Mouse (Mus musculus): ENCODE measurements around the gene Rps11. TPM values are rescaled to one million over a fixed set of nuclear protein-coding genes. Genes with fewer than 3 reads are reported as not detected.

The Rps11 gene
- polyA plus RNA-seq, 1 experiment from 2014 or later: 1,961 TPM

DNA sequence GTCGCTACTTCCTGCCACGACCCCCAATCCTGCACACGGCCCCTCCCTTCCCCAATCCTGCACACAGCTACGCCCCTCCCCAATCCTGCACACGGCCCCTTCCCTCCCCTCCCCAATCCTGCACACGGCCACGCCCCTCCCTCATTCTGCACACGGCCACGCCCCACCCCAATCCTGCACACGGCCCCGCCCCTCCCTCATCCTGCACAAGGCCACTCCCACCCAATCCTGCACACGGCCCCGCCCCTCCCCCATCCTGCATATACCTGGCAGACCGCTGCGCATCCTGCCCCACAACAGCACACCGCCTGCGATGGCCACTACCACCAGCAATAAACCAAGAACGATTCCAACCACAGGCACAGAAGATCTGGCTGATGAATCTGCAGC, 30.7 kb downstream of the Rps11 start:
- no peak overlapping the region for H3K4me2 ChIP-seq (ENCODE audit: low read length)
- H3K27me3 ChIP-seq (replicated peaks; ENCODE audit: control insufficient read depth, insufficient read depth, low read length): no peaks in the 10 kb centered on the region
- H3K4me3 ChIP-seq (ENCODE audit: low read depth, low read length): no peak overlapping the region
- DNase-seq (ENCODE audit: low spot score) (no peak), ATAC-seq (replicated peaks; ENCODE audit: low FRiP score, low TSS enrichment, low read depth) (no peak)
- no peaks in the 10 kb centered on the region for H3K9me3 ChIP-seq (ENCODE audit: control insufficient read depth, low read length)
- H3K9ac ChIP-seq (ENCODE audit: low read length): no peak overlapping the region
- 29% methylated on average over 16 of the region's 18 CpGs for WGBS
- peaks cover 12% of the 10 kb centered on the region for H3K36me3 ChIP-seq (ENCODE audit: control insufficient read depth, insufficient read depth, low read length)
- H3K4me1 ChIP-seq (replicated peaks; ENCODE audit: control insufficient read depth, insufficient read depth, low read length): peaks cover 22% of the 10 kb centered on the region
- peak overlapping the region; percentile 89 for H3K27ac ChIP-seq (ENCODE audit: low read depth)

DNA sequence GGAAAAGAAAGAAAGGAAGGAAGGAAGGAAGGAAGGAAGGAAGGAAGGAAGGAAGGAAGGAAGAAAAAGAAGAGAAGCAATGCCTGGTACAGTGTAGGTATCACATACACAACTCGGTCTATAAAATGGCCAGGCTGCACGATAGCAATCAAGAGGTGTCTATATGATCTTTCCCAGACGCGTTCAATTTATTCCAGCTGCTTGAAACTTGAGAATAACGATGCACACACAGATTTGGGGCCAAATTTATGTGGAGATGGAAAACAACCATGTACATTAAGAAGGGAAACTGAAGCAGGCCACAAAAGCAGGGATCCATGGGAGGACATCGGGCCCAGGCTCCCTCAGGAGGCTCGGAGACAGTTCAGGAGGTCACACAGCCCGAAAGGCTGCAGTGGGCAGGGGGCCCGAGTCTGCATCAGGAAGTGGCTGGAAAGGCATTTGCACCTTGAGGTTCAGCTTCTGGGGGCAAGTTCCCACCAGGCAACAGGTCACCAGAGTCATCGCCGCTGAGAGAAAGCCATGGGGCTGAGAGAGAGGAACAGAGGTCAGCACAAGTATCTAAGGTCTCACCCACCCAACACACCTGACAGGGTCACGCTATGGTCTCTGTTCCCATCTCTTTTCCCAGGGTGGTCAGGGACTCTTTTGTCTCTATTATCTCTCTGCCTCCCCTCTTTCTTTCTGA, 31.3 kb downstream of the Rps11 start:
- H3K4me1 ChIP-seq (replicated peaks; ENCODE audit: control insufficient read depth, insufficient read depth, low read length): peaks cover 22% of the 10 kb centered on the region
- H3K27me3 ChIP-seq (replicated peaks; ENCODE audit: control insufficient read depth, insufficient read depth, low read length): no peaks in the 10 kb centered on the region
- peak overlapping the region; percentile 89 for H3K27ac ChIP-seq (ENCODE audit: low read depth)
- no peak for DNase-seq (ENCODE audit: low spot score)
- H3K4me3 ChIP-seq (ENCODE audit: low read depth, low read length): no peak overlapping the region
- H3K4me2 ChIP-seq (ENCODE audit: low read length): peak overlapping the region; percentile 69; the same call in 1 of the 2 replicates
- H3K9me3 ChIP-seq (ENCODE audit: control insufficient read depth, low read length): no peaks in the 10 kb centered on the region
- no peak overlapping the region for H3K9ac ChIP-seq (ENCODE audit: low read length)
- peaks cover 17% of the 10 kb centered on the region for H3K36me3 ChIP-seq (ENCODE audit: control insufficient read depth, insufficient read depth, low read length)
- 38% methylated on average over 12 of the region's 12 CpGs for WGBS
- no peak for ATAC-seq (replicated peaks; ENCODE audit: low FRiP score, low TSS enrichment, low read depth)

DNA sequence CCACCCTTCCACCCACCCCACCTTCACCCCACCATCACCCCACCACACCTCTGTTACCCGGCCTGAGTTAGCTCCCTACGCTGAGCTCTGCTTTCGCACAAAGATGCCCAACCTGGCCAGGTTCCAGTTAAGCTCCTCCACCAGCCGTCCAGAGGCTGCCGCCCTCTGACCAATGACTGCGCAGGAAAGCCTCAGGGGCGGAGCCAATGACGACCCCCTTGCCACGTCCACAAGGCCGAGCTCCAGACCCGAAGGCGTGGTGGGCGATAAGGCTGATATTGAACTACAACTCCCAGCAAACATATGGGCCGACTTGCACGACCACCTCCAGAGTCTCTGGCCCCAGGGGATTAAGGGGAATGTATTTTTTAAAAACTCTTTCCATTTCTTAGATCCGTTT, 32.2 kb downstream of the Rps11 start, which contains the start of gene Rcn3:
Gene Rcn3, minus strand, starts transcription at position 174 of the 400 bp plus-strand sequence.
- Histone ChIP-seq H3K4me1 (replicated peaks; ENCODE audit: control insufficient read depth, insufficient read depth, low read length) (peaks cover 22% of the 10 kb centered on the region), H3K27ac (ENCODE audit: low read depth) (peak within 1 kb of the TSS; percentile 89), H3K36me3 (ENCODE audit: control insufficient read depth, insufficient read depth, low read length) (peaks cover 23% of the 10 kb centered on the region), H3K4me2 (ENCODE audit: low read length) (peak within 1 kb of the TSS; percentile 69), H3K27me3 (replicated peaks; ENCODE audit: control insufficient read depth, insufficient read depth, low read length) (no peaks in the 10 kb centered on the region), H3K9ac (ENCODE audit: low read length) (peak within 1 kb of the TSS; percentile 79), H3K9me3 (ENCODE audit: control insufficient read depth, low read length) (no peaks in the 10 kb centered on the region), H3K4me3 (ENCODE audit: low read depth, low read length) (peak within 1 kb of the TSS; percentile 58)
- WGBS: 1% methylated on average over 16 of the region's 16 CpGs
- DNase-seq (ENCODE audit: low spot score) (peak; percentile 92), ATAC-seq (replicated peaks; ENCODE audit: low FRiP score, low TSS enrichment, low read depth) (peak; percentile 90)

- peak overlapping the region; percentile 79 for H3K9ac ChIP-seq (ENCODE audit: low read length)
- H3K4me1 ChIP-seq (replicated peaks; ENCODE audit: control insufficient read depth, insufficient read depth, low read length): peaks cover 22% of the 10 kb centered on the region
- 10% methylated on average over 35 of the region's 35 CpGs for WGBS
- peak overlapping the region; percentile 58 for H3K4me3 ChIP-seq (ENCODE audit: low read depth, low read length)
- H3K9me3 ChIP-seq (ENCODE audit: control insufficient read depth, low read length): no peaks in the 10 kb centered on the region
- H3K4me2 ChIP-seq (ENCODE audit: low read length): peak overlapping the region; percentile 69
- DNase-seq (ENCODE audit: low spot score) (peak; percentile 82), ATAC-seq (replicated peaks; ENCODE audit: low FRiP score, low TSS enrichment, low read depth) (peak; percentile 54)
- H3K27me3 ChIP-seq (replicated peaks; ENCODE audit: control insufficient read depth, insufficient read depth, low read length): no peaks in the 10 kb centered on the region
- peak overlapping the region; percentile 89 for H3K27ac ChIP-seq (ENCODE audit: low read depth)
- peaks cover 31% of the 10 kb centered on the region for H3K36me3 ChIP-seq (ENCODE audit: control insufficient read depth, insufficient read depth, low read length)
These were observed 32.9 kb downstream of the Rps11 start for GRCm38 (mm10) chr7:45091001-45091990.

DNA sequence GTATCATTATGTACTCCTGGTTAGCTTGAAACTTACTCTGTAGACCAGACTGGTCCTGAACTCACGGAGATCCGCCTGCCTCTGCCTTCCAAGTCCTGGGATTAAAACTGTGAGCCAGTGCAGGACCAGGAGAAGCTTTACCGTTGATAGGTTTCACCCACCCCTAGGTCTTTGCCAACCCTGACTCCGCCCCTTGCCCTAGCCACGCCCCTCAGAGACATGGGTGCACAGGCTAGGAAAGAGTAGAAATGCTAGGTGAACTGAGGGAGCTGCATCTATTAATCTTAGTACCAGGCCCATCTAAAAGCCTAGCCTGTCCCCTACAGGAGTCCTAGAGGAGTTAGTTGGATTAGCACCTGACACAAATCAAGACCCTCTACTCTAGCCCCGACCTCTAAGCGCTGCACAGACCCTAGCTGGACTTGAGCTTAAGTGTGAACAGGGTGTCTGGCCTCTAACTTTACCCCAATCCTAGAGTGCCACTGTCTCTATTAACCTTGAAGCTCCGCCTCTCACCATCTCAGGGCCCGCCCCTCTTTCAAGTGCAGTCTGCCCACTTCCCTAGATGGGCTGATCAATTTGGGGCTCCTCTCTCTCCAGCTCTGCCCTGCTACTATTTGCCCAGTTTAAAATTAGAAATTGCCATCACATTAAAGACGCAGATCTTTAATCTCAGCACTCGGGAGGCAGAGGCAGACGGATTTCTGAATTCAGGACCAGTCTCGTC, 33.8 kb downstream of the Rps11 start:
- Histone ChIP-seq H3K4me3 (ENCODE audit: low read depth, low read length) (peak overlapping the region; percentile 58), H3K4me1 (replicated peaks; ENCODE audit: control insufficient read depth, insufficient read depth, low read length) (peaks cover 22% of the 10 kb centered on the region), H3K4me2 (ENCODE audit: low read length) (peak overlapping the region; percentile 69), H3K9me3 (ENCODE audit: control insufficient read depth, low read length) (no peaks in the 10 kb centered on the region), H3K9ac (ENCODE audit: low read length) (peak overlapping the region; percentile 79), H3K27me3 (replicated peaks; ENCODE audit: control insufficient read depth, insufficient read depth, low read length) (no peaks in the 10 kb centered on the region), H3K36me3 (ENCODE audit: control insufficient read depth, insufficient read depth, low read length) (peaks cover 38% of the 10 kb centered on the region), H3K27ac (ENCODE audit: low read depth) (no peak overlapping the region)
- ATAC-seq (replicated peaks; ENCODE audit: low FRiP score, low TSS enrichment, low read depth): no peak
- DNase-seq (ENCODE audit: low spot score): no peak
- WGBS: 77% methylated on average over 13 of the region's 13 CpGs

GRCm38 (mm10) chr7:45088597-45088996, 35.6 kb downstream of the Rps11 start:
- H3K4me3 ChIP-seq (ENCODE audit: low read depth, low read length): no peak overlapping the region
- ATAC-seq (replicated peaks; ENCODE audit: low FRiP score, low TSS enrichment, low read depth) (no peak), DNase-seq (ENCODE audit: low spot score) (no peak)
- peaks cover 15% of the 10 kb centered on the region for H3K4me1 ChIP-seq (replicated peaks; ENCODE audit: control insufficient read depth, insufficient read depth, low read length)
- H3K27ac ChIP-seq (ENCODE audit: low read depth): no peak overlapping the region
- 93% methylated on average over 17 of the region's 17 CpGs for WGBS
- H3K36me3 ChIP-seq (ENCODE audit: control insufficient read depth, insufficient read depth, low read length): peaks cover 54% of the 10 kb centered on the region
- no peaks in the 10 kb centered on the region for H3K27me3 ChIP-seq (replicated peaks; ENCODE audit: control insufficient read depth, insufficient read depth, low read length)
- no peaks in the 10 kb centered on the region for H3K9me3 ChIP-seq (ENCODE audit: control insufficient read depth, low read length)
- no peak overlapping the region for H3K4me2 ChIP-seq (ENCODE audit: low read length)
- no peak overlapping the region for H3K9ac ChIP-seq (ENCODE audit: low read length)

- H3K9me3 ChIP-seq (ENCODE audit: control insufficient read depth, low read length): no peaks in the 10 kb centered on the region
- no peaks in the 10 kb centered on the region for H3K27me3 ChIP-seq (replicated peaks; ENCODE audit: control insufficient read depth, insufficient read depth, low read length)
- ATAC-seq (replicated peaks; ENCODE audit: low FRiP score, low TSS enrichment, low read depth): no peak
- H3K9ac ChIP-seq (ENCODE audit: low read length): no peak overlapping the region
- no peak overlapping the region for H3K27ac ChIP-seq (ENCODE audit: low read depth)
- peaks cover 69% of the 10 kb centered on the region for H3K36me3 ChIP-seq (ENCODE audit: control insufficient read depth, insufficient read depth, low read length)
- DNase-seq (ENCODE audit: low spot score): no peak
- no peak overlapping the region for H3K4me2 ChIP-seq (ENCODE audit: low read length)
- WGBS: 80% methylated on average over 4 of the region's 4 CpGs
- no peak overlapping the region for H3K4me3 ChIP-seq (ENCODE audit: low read depth, low read length)
- H3K4me1 ChIP-seq (replicated peaks; ENCODE audit: control insufficient read depth, insufficient read depth, low read length): peaks cover 5% of the 10 kb centered on the region; the same call in 1 of the 2 replicates
These were observed 38.2 kb downstream of the Rps11 start for GRCm38 (mm10) chr7:45086084-45086483.

DNA sequence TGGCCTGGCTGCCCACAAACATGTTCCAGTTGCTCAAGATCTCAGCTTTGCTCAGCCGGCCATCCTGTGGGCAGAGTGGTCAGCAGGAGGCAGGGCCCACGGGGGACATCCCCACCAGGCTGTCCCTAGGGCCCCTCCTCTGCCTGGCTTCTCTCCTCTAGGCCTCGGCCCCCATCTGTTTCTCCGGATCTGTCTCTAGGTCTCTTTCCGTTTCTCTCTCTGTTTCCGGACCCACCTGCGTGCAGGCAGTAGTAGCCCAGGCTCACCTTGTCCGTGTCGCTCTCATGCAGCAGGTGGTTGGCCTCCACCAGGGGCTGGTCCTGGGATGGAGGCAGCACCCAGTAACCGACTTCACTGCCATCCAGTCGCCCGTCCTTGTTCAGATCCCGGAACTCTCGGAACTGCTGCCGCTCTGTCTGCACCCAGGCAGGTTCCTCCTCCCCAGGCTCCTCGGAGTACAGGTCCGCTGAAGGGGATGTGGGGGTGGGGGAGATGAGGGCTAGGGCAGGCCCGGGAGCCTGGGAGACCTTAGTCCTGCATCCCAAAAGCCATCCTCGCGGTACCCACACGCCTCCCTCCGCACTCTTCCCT, 40.8 kb downstream of the Rps11 start:
- Histone ChIP-seq H3K27ac (ENCODE audit: low read depth) (no peak overlapping the region), H3K4me1 (replicated peaks; ENCODE audit: control insufficient read depth, insufficient read depth, low read length) (no peaks in the 10 kb centered on the region), H3K36me3 (ENCODE audit: control insufficient read depth, insufficient read depth, low read length) (peaks cover 59% of the 10 kb centered on the region), H3K4me3 (ENCODE audit: low read depth, low read length) (no peak overlapping the region), H3K9ac (ENCODE audit: low read length) (no peak overlapping the region), H3K9me3 (ENCODE audit: control insufficient read depth, low read length) (no peaks in the 10 kb centered on the region), H3K27me3 (replicated peaks; ENCODE audit: control insufficient read depth, insufficient read depth, low read length) (no peaks in the 10 kb centered on the region), H3K4me2 (ENCODE audit: low read length) (no peak overlapping the region)
- 80% methylated on average over 22 of the region's 22 CpGs for WGBS
- ATAC-seq (replicated peaks; ENCODE audit: low FRiP score, low TSS enrichment, low read depth): no peak
- DNase-seq (ENCODE audit: low spot score): no peak

All from intestine, embryonic 14.5 days (tissue).